Mouse (Mus musculus): ENCODE results near the gene Wfikkn1.
A peak's percentile ranks its signal among the peaks of the same experiment; 100 is the strongest.

Wfikkn1 gene

GRCm38 (mm10) chr17:25835816-25836215 is 44.8 kb downstream of the Wfikkn1 start:
- no peak for DNase-seq

DNA sequence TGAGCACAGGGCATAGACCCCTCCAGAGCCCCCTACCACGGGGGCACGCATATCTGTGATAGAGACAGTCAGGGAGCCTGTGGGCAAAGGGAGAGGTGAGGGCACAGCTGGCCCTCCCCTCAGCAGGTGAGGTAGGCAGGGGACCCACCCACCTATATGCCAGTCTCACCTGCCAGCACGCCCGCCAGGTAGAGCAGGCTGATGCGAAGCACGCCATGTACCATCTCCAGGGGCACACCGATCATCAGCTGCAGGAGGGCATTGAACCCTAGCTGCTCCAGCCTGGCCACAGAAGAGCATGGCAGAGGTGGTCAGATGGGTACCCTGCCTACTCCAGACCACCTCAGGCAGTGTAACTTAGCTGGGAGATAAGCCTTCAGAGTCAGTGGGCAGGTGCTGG is 45.4 kb downstream of the Wfikkn1 start:
- DNase-seq, result no peak

DNA sequence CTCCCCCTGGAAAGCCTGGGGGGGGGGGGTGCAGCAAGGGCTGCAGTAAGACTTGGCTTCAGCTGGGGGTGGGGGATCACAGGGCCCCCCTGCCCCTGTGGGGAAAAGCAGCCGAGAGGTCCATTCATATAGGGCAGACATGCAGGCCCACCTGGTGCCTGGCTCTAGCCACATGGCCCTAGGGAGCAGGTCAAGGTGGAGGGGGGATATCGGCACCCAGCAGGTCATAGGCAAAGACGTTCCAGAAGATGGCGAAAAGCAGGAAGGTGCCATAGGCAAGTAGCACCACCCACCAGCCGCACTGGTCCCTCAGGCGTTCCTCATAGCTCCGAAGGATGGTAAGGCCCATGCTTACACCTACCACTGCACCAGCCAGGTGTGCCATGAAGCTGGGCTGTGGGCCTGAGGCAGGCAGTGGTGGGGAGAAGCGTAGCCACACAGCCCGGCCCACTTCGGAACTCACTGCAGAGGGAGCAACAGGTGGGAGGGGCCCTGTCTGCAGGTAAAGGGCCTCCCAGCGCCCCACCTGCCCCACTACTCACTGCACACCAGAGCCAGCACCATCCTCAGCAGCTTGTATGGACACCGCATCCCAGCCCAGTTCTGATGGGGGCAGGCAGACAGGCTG is 45.9 kb downstream of the Wfikkn1 start:
- peak; percentile 59 for DNase-seq

GRCm38 (mm10) chr17:25833961-25834594 is 46.6 kb downstream of the Wfikkn1 start:
- peak; percentile 52 for DNase-seq

- no peak for DNase-seq
Measured at GRCm38 (mm10) chr17:25833291-25833663, 47.4 kb downstream of the Wfikkn1 start, which contains the start of gene Stub1. Stub1 (minus strand) TSS chr17:25833404.

DNA sequence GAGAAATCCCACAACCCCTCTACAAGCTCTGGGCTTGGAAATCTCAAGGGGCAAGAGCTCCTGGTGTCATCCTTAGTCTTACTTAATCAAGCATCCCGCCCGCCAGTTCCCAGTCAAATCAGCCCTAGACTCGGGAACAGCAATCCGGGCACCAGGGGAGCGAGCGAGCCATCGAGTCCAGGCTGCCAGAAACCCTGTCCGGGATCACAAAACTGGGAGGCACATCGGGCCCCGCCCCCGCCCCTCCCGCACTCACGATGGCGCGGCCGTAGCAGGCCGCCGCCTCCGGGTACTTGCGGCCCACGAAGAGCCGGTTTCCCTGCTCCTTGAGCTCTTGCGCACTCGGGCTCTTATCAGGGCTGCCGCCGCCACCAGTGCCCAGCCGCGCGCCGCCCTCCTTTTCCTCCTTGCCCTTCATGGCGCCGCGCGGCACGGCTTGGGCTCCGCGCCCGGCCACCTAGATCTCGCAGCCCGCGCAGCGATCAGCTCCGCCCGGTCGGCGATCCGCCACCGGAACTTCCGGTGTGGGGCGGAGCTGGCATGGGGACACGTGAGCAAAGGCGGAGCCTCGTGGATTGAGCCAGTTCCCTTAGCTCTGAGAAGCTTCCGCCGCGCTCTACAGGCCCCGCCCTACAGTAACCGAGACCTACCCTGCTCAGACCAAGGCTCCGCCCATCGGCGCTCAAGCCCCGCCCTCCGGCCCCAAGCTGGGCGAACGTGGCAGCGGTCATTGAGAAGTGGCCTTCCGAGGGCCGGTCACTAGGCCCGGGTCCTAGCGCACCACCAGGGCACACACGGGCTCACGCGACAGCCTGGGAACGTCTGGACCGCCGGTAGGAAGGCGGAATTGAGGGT is 48.0 kb downstream of the Wfikkn1 start:
- DNase-seq, result peak; percentile 99

DNA sequence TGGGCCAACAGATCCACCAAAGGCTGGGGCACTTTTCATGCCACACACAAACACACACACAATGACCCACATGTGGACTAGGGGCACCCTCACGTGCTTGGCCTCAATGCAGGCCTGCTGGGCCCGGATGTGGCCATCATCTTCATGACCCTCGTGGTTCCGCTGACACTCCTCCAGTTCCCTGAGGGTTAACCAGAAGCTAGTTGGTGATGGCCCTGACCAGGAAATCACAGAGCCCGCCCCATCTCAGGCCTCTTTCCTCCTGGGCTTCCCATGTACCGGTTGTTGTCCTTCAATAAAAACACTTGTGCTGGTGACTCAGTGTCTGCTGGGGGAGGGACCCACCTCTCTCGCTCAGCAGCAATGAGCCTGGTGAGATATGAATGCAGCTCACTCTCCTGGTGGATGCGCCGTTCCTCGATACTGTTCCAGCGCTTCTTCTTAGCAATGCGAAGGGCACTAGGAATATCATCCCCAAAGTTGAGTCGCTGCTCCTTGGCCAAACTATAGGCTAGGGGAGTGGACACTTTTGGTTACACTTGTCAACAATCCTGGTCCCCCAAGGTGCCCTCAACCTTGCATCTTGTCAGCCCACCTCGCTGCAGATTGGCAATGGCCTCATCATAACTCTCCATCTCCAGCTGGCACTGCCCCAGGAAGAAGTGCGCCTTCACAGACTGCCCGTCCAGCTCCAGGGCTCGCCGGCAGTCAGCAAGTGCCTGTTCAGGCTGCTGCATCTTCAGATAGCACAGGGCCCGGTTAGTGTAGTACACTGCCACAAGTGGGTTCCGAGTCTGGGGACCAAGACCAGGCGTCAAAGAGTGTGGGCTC is 49.0 kb downstream of the Wfikkn1 start:
- peak; percentile 64 for DNase-seq

DNA sequence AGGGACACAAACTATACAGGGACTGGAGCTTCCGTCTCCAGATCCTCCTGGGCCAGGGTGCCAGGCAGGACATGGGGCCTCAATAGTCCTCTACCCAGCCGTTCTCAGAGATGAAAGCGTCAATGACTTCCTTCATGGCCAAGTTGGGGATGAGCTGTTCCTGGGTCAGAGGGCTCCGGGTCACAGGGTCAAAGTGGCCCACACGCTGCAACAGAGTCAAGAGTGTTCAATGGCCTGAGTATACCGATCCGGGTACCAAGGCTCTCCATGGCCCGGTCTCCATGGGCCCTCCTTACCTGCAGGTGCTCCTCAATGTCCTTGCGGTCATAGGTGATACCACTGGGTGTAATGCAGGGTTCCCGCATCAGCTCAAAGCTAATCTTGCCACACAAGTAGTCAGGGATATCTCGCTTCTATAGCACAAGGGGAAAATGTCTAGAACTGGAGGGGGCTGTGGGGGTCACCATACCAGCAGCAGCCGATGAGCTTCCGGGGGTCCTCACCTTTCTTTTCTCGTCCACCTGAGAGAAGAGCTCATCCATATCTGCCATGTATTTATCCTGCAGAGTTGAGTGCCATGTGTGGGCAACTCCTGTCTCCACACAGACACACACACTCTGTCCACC is 49.7 kb downstream of the Wfikkn1 start:
- no peak for DNase-seq

DNA sequence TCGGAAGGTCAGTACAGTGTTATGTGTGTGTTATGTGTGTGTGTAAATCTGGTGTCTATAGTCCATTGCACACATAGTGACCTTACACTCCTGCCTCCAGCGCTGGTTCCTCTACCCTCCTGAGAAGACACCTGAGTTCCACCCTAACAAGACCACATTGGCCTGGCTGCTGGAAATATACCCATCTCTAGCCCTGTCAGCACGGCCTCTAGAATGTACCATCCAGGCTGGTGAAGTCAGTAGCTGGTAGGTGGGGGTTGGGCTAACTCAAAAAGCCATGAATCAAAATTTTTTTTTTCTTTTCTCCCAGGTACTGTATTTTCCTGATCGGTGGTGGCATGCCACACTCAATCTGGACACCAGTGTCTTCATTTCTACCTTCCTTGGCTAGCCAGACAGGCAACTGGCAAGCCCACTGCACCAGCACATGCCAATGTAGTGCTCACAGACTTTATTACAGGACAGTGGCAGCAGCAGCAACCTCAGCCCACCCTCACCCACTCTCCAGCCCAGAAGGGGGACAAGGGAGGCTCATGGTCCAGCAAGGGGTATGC is 50.4 kb downstream of the Wfikkn1 start:
- no peak for DNase-seq

DNA sequence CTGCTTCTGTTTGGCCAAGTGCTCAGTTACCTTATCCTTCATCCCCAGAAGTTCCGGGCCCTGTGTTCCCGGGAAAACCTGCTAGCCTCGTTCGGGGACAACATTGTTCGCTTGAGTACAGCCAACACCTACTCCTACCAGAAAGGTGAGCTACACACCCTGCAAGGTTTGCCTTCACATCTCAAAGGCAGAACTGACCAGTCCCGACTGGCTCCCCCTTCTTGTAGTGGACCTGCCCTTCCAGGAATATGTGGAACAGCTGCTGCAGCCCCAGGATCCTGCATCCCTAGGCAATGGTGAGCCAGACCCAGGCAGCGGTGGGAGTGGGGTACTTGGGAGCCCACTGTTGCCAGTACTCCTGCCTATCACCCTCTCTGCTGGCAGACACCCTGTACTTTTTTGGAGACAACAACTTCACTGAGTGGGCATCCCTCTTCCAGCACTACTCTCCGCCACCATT is 51.1 kb downstream of the Wfikkn1 start:
- DNase-seq, result no peak

- peak; percentile 77 for DNase-seq
Measured at GRCm38 (mm10) chr17:25828712-25829557, 51.7 kb downstream of the Wfikkn1 start, which contains the start of gene Jmjd8. Jmjd8 (plus strand) TSS chr17:25828867.

GRCm38 (mm10) chr17:25828223-25828594 is 52.4 kb downstream of the Wfikkn1 start:
- DNase-seq, result no peak
